Mouse (Mus musculus) neural tube, embryonic 11.5 days (tissue): ENCODE results near the gene Nfe2l1. TPM values are rescaled to one million over a fixed set of nuclear protein-coding genes. Genes with fewer than 3 reads are reported as not detected.
"Not testable (repeated sequence)": the region's sequence is repeated elsewhere in the genome, so short reads cannot be mapped to it uniquely, and the experiment has no call there.

ENCODE experiments used
- ATAC-seq: fragments of 200-750 bp; cut with Nextera tagmentation; 2 replicates; pipeline ENCODE4 v1.8.0; 2017; ENCODE audit warnings: moderate number of reproducible peaks, mild to moderate bottlenecking, moderate TSS enrichment, moderate library complexity; ENCODE audit not compliant: insufficient read depth, low FRiP score, low TSS enrichment
- DNase-seq: peaks from one replicate; pipeline ENCODE4 v3.0.0-alpha.2; 2015; ENCODE audit warnings: low spot score
- H3K27ac ChIP-seq: fragments of 300-500 bp; sonication (generic); 2 replicates; pipeline ENCODE4 v1.5.1; 2014; ENCODE audit warnings: low read depth, mild to moderate bottlenecking, low read length
- H3K27me3 ChIP-seq: fragments of 300-500 bp; sonication (generic); 2 replicates; pipeline ENCODE4 v1.6.1; 2014; ENCODE audit warnings: mild to moderate bottlenecking, low read length, mixed read lengths; ENCODE audit not compliant: control insufficient read depth, insufficient read depth
- H3K36me3 ChIP-seq: fragments of 300-500 bp; sonication (generic); 2 replicates; pipeline ENCODE4 v1.6.1; 2014; ENCODE audit warnings: mild to moderate bottlenecking, low read length, moderate library complexity, mixed read lengths; ENCODE audit not compliant: control insufficient read depth, insufficient read depth
- H3K4me1 ChIP-seq: fragments of 300-500 bp; sonication (generic); 2 replicates; pipeline ENCODE4 v1.6.1; 2014; ENCODE audit warnings: low read length, mixed read lengths; ENCODE audit not compliant: control insufficient read depth, insufficient read depth
- H3K4me2 ChIP-seq: fragments of 300-500 bp; sonication (generic); 2 replicates; pipeline ENCODE4 v1.6.1; 2014; ENCODE audit warnings: low read depth, mild to moderate bottlenecking, moderate library complexity
- H3K4me3 ChIP-seq: fragments of 300-500 bp; sonication (generic); 2 replicates; pipeline ENCODE4 v1.5.1; 2014; ENCODE audit warnings: low read depth, low read length
- H3K9ac ChIP-seq: fragments of 300-500 bp; sonication (generic); 2 replicates; pipeline ENCODE4 v1.6.1; 2014; ENCODE audit warnings: mild to moderate bottlenecking, low read length
- H3K9me3 ChIP-seq: fragments of 300-500 bp; sonication (generic); 2 replicates; pipeline ENCODE4 v1.6.1; 2016; ENCODE audit warnings: low read length; ENCODE audit not compliant: control insufficient read depth
- WGBS: fragments of 180-500 bp; shearing (Covaris S2); extraction: QIAGEN DNeasy Blood & Tissue Kit; methylation state at CpG from one replicate; pipeline ENCODE4 v1.1.7; 2014; 5-methylcytosine and 5-hydroxymethylcytosine counted together
- polyA plus RNA-seq: library from polyadenylated mRNA; unstranded; fragments of >200 nt; fragmentation: Nextera tagmentation; extraction: Ambion mirVana; gene quantifications from 2 replicates; pipeline ENCODE4 v1.2.1, GENCODE M21; 2014

The Nfe2l1 gene
- polyA plus RNA-seq, 1 experiment from 2014 or later: 46.8 TPM

DNA sequence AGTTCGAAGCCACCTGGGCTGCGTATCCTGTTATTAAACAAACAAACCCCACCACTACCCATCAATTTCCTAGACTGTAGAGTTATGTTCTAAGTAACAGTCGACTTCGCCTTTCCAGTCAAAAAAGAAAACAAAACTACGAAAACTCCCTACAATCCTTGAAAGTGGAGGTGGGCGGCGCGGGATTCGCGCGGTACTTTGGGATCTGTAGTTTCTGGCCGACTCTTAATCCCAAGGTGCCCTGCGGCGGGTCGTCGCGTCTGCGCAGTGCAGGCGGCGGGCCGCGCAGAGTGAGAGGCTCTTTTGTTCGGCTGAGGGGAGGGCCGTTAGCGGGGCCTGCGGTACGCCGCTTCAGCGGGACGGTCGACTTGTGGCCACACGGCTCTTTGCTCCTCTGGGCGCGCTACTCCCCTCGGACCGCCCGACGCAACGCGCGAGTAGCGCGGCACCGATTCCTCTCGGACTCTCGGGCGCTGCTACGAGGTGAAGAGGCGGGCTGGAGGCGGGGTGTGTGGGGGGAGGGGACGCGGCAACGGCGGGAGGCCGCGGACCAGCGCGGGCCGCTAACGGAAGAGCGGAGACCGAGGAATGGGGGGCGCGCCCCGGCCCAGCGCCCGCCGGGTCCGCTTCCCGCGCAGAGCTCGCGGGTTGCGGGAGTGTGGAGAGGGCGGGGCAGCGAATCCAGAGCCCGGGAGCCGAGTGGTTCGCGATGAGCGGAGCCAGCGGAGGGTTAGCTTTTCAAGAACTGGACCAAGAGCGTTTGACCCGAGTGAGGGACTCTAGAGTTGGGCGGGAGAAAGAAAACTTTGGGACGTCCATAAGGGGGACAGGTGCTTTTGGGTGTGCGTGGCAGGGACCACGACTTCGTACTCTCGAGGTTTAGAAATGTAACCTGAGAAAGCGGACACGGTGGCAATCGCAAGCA lies 40.6 kb downstream of the Nfe2l1 start, which contains the start of gene Cbx1:
Gene Cbx1 (plus strand): TSS at position 257 of the 925 bp plus-strand sequence.
- WGBS: 1% methylated on average over 85 of the region's 93 CpGs
- ATAC-seq: peak; percentile 92

DNA sequence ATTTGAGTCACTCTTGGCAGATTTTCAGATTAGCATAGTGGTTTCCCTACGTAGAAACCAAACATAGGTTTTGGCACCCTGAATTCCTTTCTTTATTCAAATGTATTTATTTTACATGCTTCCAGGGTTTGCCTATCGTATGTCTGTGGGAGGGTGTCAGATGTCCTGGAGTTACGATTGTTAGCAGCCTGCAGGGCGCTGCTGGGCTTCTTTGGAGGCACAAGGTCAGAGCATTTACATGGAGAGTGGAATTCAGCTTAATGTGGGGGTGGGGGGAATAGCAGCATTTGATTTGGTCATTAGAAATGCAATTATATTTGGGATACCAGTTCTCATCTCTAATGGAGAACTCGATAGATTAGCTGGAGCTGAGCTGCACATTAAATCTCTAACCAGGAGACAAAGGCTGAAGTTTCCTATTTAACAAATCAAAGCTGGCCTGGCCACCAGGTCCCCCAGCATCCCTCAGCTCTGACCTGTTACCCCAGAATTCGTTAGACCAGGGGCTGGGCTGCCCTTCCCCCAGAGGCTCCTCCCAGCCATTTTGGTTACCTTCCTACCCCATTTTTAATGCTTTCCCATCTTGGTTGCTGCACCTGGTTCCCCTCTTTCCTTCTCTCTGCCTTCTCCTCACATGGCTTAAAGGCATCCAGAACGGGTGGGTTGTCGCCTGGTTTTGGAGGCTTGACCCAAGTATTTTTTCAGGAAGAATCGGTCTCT lies 42.9 kb downstream of the Nfe2l1 start:
- Histone ChIP-seq H3K27me3 (no peaks in the 10 kb centered on the region), H3K4me1 (peaks cover 8% of the 10 kb centered on the region; the same call in 1 of the 2 replicates), H3K4me2 (no peak overlapping the region), H3K9me3 (no peaks in the 10 kb centered on the region), H3K9ac (no peak overlapping the region), H3K27ac (no peak overlapping the region), H3K4me3 (no peak overlapping the region), H3K36me3 (no peaks in the 10 kb centered on the region)
- ATAC-seq (no peak), DNase-seq (no peak)
- 37% methylated on average over 9 of the region's 9 CpGs for WGBS

More for the DNA sequence above, 40.6 kb downstream of the Nfe2l1 start, which contains the start of gene Cbx1:
- H3K4me1 ChIP-seq: peaks cover 8% of the 10 kb centered on the region; the same call in 1 of the 2 replicates
- H3K27me3 ChIP-seq: no peaks in the 10 kb centered on the region
- H3K36me3 ChIP-seq: no peaks in the 10 kb centered on the region
- H3K27ac ChIP-seq: peak within 1 kb of the TSS; percentile 93
- H3K9ac ChIP-seq: peak within 1 kb of the TSS; percentile 91
- H3K4me3 ChIP-seq: peak within 1 kb of the TSS; percentile 69
- DNase-seq: peak; percentile 95
- H3K9me3 ChIP-seq: no peaks in the 10 kb centered on the region
- H3K4me2 ChIP-seq: peak within 1 kb of the TSS; percentile 72

DNA sequence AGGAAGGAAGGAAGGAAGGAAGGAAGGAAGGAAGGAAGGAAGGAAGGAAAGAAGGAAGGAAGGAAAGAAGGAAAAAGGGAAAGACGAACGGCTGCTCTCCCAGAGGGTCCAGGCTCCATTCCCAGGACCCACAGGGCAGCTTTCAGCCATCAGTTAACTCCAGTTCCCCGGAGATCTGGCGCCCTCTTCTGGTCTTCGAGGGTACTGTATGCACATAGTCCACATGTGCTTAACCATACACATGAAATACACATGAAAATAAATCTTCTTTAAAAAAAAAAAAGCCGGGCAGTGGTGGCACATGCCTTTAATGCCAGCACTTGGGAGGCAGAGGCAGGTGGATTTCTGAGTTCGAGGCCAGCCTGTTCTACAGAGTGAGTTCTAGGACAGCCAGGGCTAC lies 44.9 kb downstream of the Nfe2l1 start:
- peak; percentile 79 for DNase-seq

DNA sequence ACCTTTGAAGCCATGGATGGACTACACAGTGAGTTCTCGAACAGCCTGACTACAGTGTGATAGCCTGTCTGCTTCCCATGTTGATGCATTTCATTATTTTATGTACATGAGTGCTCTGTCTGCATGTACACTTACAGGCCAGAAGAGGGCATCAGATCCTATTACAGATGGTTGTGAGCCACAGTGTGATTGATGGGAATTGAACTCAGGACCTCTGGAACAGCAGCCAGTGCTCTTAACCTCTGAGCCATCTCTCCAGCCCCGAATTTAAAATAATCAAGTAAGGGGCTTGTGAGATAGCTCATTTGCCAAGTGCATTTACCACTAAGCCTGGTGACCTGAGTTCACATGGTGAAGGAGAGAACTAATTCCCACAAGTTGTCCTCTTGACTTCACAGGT lies 48.3 kb downstream of the Nfe2l1 start:
- Histone ChIP-seq H3K4me2 (no peak overlapping the region), H3K27me3 (no peaks in the 10 kb centered on the region), H3K4me1 (peaks cover 4% of the 10 kb centered on the region), H3K27ac (no peak overlapping the region), H3K9me3 (no peaks in the 10 kb centered on the region), H3K4me3 (no peak overlapping the region), H3K9ac (no peak overlapping the region), H3K36me3 (no peaks in the 10 kb centered on the region)
- DNase-seq (no peak), ATAC-seq (no peak)
- 72% methylated on average over 2 of the region's 2 CpGs for WGBS

More for the DNA sequence above, 44.9 kb downstream of the Nfe2l1 start:
- not testable (repeated sequence) for H3K4me1 ChIP-seq, H3K9ac ChIP-seq, H3K27me3 ChIP-seq, H3K36me3 ChIP-seq, H3K4me3 ChIP-seq, H3K4me2 ChIP-seq, ATAC-seq, H3K9me3 ChIP-seq, H3K27ac ChIP-seq
- 14% methylated on average over 7 of the region's 7 CpGs for WGBS

DNA sequence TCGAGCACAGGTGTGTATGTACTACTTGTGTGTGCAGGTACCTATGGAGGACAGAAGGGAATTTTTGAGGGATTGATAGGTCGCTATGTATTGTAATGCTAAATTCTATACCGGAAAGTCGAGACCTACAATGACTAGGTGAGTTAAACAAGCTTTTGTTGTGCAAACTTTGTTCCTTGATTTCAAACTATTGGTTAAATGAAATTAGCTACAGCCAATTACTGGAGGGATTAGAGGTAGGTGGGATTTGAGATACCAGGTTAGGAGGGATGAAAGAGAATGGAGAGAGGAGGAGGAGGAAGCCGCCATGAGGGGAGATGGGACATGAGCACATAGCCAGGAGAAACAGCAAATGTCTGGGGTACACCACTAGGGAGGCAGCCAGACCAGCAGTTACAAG lies 49.5 kb downstream of the Nfe2l1 start:
- H3K4me1 ChIP-seq: peaks cover 7% of the 10 kb centered on the region
- H3K4me2 ChIP-seq: no peak overlapping the region
- H3K9me3 ChIP-seq: no peaks in the 10 kb centered on the region
- DNase-seq: no peak
- 80% methylated on average over 5 of the region's 5 CpGs for WGBS
- H3K27ac ChIP-seq: no peak overlapping the region
- no peak overlapping the region for H3K9ac ChIP-seq
- H3K36me3 ChIP-seq: no peaks in the 10 kb centered on the region
- H3K4me3 ChIP-seq: no peak overlapping the region
- no peaks in the 10 kb centered on the region for H3K27me3 ChIP-seq
- ATAC-seq: no peak

DNA sequence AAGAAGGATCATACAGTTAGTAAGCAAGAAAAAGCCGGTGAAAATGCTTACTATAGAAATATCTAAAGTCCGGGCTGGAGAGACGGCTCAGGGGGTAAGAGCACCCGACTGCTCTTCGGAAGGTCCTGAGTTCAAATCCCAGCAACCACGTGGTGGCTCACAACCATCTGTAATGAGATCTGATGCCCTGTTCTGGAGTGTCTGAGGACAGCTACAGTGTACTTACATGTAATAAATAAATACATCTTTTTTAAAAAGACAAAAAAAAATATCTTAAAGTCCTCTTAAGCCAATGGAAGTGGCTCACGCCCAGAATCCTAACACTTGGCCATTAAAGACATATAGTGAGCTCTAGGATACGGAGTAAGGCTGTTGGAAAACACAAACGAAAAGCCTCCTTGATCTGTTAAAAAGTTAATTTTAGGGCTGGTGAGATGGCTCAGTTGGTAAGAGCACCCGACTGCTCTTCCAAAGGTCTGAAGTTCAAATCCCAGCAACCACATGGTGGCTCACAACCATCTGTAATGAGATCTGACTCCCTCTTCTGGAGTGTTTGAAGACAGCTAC lies 51.6 kb downstream of the Nfe2l1 start:
- not testable (repeated sequence) for H3K36me3 ChIP-seq, H3K4me1 ChIP-seq, H3K27me3 ChIP-seq, H3K9me3 ChIP-seq, H3K9ac ChIP-seq, ATAC-seq, DNase-seq
- Histone ChIP-seq H3K4me3 (peak overlapping the region; percentile 54), H3K27ac (0 out of 2 replicates have a peak overlapping the region, but pooled peaks have one; percentile 11), H3K4me2 (peak overlapping the region; percentile 75)
- WGBS: 69% methylated on average over 10 of the region's 10 CpGs

DNA sequence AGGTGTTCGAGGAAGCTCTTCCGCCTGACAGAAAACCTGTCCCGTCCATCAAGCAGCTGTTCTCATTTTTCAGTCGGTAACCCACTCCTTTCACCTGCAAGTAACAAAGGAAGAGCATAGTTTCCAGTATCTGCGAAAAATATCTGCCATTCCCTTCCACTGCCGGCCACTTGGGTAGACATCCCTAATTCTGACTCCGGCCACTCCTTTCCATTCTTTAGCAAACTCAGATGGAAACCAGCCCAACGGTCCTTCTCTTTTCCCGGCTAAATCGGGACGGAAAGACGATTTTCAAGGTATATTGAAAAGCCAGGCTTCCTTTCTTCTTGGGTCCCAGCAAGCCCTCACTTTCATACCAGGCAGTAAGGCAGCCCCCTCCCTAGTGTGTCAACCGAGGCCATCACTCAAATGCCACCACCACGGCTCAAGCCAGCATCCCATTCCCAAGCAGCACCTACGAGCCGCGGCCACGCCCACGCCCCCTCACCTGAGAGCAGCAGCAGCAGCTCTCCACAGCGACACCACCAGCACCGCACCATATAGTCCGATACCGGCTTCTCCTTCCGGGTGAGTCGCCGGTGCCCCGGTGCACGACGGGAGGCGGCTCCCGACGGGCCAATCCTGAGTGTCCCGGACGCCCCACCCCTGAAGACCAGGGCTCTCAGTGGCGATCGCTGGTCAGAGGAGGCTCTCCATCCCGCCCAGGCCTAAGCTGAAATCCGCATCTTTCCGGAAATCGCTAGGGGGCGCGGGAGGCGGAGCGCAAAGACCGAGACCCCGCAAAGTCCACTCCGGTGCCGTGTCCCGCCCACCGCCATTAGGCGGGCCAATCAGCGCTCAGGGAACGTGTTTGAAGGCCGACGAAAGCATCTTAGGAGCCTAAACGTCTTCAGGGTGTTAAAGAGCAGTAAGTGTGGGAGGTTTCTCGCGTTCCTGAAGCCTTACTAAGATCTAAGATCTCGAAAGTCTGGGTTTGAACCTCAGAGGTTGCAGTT lies 52.5 kb downstream of the Nfe2l1 start, which contains the start of gene Snx11:
Gene Snx11 (minus strand): TSS at position 592 of the 995 bp plus-strand sequence.
- WGBS: 1% methylated on average over 59 of the region's 59 CpGs

More for the DNA sequence above, 52.5 kb downstream of the Nfe2l1 start, which contains the start of gene Snx11:
- no peaks in the 10 kb centered on the region for H3K27me3 ChIP-seq
- peak within 1 kb of the TSS; percentile 75 for H3K4me2 ChIP-seq
- peak within 1 kb of the TSS; percentile 46 for H3K9ac ChIP-seq
- H3K27ac ChIP-seq: peak within 1 kb of the TSS; percentile 45; the same call in 1 of the 2 replicates
- no peaks in the 10 kb centered on the region for H3K9me3 ChIP-seq
- H3K4me3 ChIP-seq: peak within 1 kb of the TSS; percentile 54
- H3K36me3 ChIP-seq: peaks cover 6% of the 10 kb centered on the region; the same call in 1 of the 2 replicates
- H3K4me1 ChIP-seq: peaks cover 7% of the 10 kb centered on the region
- ATAC-seq (peak; percentile 97), DNase-seq (peak; percentile 98)
